Mouse (Mus musculus) neural tube, embryonic 10.5 days (tissue): ENCODE measurements around the gene Evx2.

Experiments used
- DNase-seq: peaks from one replicate; pipeline ENCODE4 v3.0.0-alpha.2; 2017; ENCODE audit warnings: low spot score; ENCODE audit errors: extremely low spot score

Evx2 gene

DNA sequence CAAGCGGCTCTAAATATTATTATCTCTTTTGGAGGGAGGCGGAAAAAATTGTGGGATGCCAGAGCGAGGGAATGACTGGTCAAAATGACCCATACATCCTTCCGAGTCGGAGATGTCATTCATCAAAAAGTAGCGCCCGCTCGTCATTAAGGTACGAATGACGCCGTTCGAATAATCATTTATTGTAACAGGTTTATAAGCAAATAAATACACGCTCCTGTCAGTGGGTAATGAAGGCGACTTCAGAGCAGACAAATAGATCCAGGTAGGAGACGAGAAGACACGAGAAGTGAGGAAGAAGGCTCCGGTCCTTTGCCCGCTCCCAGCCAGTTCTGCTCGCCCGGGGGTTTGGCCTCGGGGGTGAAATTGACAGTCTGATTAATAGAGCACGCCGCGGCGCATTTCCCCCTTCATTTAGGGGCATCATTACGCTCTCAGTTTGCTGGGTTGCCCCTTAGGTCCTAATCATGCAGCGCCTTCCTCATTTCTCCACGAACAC is at the start of gene Evx2:
Gene Evx2 (minus strand): TSS at position 51 of the 499 bp plus-strand sequence.
- no peak for DNase-seq

DNA sequence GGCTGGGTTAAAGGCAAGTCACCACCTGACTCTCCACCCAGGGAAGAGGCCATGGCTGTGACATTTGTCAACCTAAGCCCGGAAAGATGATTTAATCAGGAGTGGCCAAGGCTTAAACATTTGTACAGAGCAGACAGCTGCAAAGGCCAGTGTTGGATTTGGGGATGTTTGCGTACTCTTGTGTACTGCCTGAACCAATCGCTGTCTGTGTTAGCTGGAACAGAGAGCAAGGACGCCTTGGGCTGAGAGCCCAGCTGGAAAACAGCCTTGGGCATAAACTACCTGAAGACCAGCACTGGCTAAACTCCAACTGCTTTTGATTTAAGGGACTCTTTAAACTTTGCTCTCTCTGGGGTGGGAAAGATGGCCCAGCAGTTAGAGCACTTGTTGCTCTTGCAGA is 49.3 kb upstream of the Evx2 start:
- DNase-seq, result peak; percentile 47

DNA sequence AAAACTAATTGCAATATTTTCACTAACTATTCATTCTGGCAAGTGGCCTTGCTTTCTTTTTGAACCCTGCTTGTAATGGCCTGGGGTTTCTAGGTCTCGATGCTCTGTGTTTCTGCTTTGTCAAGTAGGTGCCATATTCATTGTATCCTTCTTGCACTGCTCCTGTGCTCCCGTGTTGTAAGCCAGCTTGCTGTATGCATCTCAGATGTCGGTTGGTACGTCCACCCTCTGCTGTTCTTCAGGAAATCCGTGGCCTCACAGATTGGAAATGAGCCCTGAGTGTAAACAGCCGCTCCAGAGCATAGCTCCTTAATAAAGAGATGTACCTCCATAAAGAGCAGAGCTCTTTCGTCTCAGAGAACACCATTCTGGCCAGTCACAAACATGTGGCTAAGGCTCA is 48.2 kb upstream of the Evx2 start:
- DNase-seq, result peak; percentile 35

DNA sequence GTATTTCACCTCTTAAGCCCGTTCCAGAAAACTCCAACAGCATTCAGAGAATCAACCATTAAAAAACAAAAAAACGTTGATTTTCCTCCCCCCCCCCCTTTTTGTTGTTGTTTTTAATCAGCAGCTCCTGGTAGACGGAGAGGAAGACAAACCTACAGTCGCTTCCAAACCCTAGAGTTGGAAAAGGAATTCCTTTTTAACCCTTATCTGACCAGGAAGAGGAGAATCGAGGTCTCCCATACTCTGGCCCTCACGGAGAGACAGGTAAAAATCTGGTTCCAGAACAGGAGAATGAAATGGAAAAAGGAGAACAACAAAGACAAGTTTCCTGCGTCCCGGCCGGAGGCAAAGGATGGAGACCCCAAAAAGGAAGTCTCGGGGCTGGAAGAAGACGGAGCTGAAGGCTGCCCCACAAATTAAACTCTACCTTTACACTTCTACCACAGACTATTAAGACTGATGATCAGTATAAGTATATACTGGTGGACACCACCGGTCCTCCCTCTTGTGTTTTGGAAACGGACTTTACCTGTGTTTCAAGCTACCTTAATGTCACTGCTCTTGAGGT is 47.1 kb upstream of the Evx2 start:
- DNase-seq, result peak; percentile 36

DNA sequence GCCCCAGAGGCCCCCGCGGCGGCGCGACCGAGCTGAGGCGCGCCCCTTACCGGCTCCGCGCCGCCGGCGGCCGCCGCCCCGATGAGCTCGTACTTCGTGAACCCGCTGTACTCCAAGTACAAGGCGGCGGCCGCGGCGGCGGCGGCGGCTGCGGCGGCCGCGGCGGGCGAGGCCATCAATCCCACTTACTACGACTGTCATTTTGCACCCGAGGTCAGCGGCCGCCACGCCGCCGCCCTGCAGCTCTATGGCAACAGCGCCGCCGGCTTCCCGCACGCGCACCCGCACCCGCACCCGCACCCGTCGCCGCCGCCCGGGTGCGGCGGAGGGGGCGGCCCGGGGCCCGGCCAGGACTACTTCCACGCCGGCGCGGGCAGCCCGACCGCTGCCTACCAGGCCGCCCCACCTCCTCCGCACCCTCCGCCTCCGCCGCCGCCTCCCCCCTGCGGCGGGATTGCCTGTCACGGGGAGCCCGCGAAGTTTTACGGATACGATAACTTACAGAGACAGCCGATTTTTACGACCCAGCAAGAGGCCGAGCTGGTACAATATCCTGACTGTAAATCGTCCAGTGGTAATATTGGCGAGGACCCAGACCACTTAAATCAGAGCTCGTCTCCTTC is 46.2 kb upstream of the Evx2 start:
- peak; percentile 84 for DNase-seq

DNA sequence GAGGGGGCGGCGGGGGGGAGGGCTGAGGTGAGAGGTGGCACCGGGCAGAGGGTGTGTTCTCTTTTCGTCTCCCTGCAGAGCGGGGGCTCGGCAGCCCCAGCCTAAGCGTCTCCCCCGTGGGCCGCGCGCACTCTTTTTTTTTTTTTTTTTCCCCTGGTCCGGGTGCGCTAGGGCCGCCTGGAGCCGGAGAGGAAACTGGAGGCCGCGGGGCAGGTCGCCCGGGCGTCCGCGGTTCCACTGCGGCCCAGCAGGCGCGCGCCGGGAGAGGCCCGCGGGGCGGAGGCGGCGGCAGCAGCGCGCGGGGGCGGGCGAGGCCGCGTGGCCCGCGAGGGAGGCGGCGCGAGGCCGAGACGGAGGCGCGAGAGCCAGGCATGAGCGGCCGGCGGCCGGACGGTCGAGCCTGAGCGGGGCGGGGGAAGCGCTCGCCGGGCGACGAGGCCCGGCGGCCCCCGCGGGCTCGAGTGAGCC is 45.7 kb upstream of the Evx2 start:
- peak; percentile 76 for DNase-seq

DNA sequence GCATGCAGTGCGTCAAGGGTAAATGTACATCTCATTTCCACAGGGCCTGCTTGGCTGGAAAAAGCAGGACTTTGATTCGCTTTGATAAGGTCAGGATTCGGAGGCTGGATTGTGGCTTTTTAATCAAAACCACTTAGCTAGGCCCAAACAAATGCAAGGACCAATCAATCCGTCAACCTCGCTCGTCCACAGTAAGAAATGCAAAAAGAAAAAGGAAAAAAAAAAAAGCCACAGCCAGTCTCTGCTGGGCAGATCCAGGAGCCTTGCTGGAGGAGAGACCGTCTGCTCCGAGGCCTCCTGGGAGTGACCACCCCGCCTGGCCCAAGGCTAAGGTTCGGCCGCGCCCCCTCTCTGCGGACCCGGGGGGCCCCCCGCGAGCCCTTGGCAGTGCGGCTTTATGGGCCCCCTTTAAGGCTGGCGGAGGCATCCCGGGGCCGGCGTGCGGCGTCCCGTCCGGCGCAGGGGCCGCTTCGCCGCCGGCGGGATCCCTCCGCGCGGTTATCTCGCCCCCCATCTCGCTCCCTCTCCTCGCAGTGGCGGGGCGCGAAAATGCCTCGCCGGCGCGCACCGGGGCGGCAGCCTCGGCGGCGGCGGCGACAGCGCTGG is 45.1 kb upstream of the Evx2 start, which contains the start of gene Hoxd8:
Gene Hoxd8 (plus strand): TSS at position 223 of the 606 bp plus-strand sequence.
- DNase-seq, result peak; percentile 89

DNA sequence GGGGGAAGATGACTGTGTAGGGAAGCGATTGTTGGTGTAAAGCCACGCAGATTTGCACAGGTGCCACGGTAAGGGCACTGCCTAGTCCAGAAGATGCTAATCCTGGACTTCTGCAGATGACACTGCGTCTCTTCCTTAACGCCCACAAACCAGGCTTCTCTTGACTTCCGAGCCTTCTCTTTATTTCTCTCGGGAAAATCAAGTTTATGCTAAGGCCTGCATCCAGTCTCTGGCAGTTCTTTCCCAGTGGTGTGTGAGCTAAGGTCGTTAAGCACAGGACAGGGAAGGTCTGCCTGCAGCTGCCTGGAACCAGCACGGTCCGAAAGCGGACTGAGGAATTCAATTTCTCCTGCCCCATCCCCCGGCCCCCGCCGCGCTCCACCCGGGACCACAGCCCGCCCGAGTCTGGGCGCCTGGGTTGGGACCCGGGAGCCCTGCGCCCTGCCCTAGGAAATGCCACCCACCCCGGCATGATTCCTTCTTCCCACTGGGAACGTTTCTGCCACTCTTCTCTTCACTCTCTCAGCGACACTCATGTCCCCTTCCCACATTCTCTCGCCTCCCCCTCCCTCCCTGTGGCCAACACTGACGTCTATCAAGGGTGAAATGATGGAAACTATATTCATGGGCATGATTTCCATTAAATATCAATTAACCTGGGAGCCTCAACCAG is 44.5 kb upstream of the Evx2 start:
- no peak for DNase-seq

DNA sequence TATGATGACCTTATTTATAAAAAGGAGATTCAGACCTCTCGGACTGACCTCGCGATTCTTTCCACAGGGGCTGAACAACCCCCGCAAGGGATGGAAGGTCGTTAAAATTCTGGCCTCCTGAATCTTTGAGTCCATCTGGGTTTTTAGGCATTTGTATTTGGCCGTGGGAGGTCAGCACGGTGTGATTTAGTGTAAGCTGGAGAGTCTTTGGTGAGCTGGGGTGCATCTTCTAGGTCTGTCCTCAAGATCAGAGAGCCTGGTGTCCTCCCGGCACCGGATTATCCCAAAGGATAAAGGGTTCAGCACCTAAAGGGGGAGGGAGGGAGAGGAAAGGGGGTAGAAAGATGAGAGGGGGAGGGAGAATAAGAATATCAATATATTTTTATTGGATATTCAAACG is 44.0 kb upstream of the Evx2 start:
- DNase-seq, result peak; percentile 51

DNA sequence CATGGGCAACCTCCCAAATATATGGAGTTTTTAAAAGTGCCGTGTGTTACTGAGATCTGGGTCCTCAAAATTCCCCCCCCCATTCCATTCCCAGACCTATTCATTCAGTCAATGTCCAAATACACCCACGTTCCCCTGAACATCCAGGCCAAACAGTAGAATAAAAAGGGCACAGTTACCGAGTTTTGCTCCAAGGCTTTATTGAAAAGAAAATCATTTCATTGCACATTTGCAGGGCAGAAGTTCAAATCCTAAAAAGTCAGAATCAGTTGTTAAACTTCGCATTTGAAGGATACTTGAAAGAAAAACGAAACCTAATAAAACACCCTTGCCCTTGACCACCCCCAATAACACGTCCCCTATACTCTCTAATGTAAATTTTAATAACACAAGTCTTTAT is 43.5 kb upstream of the Evx2 start:
- DNase-seq, result no peak

DNA sequence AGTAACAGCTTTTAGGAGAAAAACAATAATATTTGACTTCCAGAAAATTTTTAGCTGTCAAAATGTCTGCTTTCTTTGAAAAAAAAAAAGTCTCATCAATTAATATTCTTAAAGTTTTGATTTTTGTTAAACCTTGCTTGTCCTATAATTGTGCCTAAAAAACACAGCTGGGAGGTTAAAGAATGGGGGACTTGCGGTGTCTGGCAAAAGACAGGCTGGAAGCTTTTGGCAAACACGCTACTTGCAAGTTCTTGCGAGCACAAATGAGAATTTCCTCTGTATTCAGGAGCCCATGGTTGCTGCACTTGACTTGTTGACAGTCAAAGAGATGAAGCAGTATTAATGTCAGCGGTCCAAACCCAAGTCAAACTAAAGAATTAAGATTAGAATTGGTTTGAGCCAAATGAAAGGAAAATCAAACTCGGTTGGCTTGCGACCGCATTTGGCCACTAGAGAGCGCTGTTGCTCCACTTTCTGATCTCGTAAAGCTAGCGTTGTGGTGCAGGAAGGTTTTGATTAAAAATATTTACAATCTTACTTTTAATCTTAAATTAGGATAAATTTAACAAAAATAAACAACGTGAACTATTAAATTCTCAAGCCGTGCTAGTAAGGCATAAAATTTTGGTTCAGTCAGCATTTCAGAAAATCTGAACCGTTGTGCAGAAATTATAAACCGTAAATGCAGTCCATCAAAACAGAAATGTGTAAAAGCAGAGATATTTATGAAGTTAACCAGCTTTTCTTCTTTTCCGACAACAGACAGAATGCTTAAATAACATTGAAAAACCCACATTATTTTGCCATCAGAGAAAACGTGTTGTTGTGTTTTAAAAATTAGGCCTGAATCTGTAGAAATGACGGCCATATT is 42.8 kb upstream of the Evx2 start:
- peak; percentile 87 for DNase-seq

DNA sequence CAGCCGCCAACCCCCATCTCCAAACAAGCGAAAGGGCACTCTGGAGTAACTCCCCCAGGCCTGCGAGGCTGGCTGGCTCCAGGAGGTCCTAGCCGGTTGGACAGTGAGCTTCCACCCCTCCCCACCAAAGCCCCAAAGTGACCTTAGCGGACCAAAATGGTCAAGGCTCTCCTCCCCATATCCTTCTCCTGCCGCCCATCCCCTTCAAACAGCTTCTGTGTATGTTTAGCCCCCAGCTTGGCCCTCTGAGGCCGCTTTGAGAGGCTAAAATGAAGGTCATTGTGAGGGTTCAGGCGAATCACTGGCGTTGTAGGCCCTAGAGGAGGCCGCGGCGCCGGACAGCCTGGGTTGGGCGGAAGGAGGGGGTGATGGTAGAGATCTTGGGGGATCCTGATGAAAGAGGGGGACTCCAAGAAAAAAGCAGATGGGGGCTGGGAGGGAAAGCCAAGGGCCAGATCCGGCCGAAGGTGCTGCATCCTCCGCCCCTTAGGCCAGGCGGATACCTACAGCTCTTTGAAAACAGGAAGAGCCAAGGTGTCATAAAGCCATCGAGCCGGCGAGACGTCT is 41.3 kb upstream of the Evx2 start:
- no peak for DNase-seq

DNA sequence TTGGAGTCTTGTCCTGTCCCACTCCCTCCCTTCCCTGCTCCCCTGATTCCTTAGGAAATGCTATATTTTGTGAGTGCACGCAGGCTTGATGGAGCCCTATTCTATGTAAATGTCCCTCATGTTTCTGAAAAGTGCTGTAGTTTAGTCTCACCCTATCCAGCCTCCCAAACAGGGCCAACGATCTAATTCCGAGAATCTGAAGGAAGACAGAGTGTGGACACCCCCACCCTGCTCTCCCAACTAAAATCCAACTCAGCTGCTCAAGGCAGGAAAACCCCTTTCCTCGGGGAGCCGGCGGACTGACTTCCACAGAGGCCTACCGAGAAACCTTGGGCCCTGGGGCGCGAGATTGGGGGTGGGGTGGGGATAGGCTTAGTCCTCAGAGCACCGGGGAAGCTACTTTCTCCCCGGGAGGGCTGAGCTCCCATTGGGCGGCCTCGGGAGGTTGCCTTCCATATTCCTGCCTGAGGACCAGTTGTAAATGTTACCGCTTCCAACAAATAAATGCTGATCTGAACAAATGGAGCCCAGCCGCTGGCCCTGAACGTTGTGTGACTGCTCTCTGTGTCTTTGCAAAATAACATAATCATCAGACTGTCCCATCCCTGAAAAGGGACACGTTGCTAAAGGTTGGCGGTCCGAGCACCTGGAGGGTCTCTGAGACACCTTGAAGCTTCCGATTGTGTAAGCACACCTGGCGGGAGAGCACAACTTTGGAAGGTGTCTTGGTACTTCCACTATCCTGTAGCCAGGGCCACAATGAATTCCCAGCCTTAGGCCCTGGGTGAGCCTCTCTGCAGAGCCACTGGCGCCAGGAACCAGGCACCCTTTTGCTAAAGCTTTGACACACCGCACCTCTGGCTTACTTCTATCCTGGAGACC is 40.5 kb upstream of the Evx2 start:
- peak; percentile 70 for DNase-seq

DNA sequence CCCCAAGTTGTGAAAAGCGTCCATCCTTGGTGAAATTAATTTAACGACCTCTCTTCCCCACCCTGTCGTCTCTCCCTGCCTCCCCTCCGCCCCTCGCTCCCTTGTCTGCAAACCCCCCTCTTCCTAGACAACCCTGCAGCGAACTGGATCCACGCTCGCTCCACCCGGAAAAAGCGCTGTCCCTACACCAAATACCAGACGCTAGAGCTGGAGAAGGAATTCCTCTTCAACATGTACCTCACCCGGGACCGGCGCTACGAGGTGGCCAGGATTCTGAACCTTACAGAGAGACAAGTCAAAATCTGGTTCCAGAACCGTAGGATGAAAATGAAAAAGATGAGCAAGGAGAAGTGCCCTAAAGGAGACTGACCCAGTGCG is 39.7 kb upstream of the Evx2 start:
- DNase-seq, result peak; percentile 70

DNA sequence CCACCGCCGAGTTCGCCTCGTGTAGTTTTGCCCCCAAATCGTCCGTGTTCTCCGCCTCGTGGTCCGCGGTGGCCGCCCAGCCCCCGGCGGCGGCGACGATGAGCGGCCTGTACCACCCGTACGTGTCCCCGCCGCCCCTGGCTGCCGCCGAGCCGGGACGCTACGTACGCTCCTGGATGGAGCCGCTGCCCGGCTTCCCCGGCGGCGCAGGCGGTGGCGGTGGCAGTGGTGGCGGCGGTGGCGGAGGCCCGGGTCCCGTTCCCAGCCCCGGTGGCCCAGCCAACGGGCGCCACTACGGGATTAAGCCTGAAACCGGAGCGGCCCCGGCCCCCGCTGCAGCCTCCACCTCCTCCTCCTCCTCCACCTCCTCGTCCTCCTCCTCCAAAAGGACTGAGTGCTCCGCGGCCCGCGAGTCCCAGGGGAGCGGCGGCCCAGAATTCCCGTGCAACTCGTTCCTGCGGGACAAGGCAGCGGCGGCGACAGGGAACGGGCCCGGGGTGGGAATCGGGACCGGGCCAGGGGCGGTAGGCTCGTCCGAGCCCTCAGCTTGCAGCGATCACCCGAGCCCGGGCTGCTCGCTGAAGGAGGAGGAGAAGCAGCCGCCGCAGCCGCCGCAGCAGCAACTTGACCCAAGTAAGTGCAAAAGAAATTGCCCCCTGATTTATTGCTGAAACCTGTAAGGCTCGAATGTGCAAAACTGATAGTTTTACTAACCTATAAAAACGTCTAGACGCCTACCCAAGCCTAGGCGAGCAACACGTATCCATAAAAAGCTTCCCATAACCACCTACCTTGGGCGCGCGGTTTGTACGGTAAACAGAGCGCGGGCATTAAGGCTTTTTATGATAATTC is 39.1 kb upstream of the Evx2 start:
- peak; percentile 86 for DNase-seq

DNA sequence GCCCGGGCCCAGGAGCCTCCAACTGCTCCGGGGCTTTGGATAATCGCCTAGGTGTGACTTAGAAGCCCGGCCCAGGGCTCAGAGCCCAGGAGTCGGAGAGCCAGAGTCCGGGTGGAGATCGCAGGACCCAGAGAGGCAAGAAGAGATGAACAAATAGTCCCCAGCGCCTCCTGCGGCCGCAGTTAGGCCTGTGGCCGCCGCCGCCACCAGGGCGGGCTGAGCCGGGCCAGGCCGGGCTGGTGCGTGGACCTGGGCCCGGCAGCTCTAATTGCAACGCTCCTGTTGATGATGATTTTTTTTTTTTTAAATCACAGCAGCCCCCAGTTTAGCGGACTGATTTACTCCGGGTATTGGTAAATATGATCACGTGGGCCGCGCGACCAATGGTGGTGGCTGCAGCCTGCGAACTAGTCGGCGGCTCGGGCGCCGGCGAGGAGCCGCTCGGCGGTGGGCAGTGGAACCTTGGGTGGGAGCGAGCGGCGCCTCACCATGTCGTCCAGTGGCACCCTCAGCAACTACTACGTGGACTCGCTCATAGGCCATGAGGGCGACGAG is 38.3 kb upstream of the Evx2 start, which contains the start of gene Hoxd9:
Gene Hoxd9 (plus strand): TSS at position 161 of the 555 bp plus-strand sequence.
- DNase-seq, result peak; percentile 85

DNA sequence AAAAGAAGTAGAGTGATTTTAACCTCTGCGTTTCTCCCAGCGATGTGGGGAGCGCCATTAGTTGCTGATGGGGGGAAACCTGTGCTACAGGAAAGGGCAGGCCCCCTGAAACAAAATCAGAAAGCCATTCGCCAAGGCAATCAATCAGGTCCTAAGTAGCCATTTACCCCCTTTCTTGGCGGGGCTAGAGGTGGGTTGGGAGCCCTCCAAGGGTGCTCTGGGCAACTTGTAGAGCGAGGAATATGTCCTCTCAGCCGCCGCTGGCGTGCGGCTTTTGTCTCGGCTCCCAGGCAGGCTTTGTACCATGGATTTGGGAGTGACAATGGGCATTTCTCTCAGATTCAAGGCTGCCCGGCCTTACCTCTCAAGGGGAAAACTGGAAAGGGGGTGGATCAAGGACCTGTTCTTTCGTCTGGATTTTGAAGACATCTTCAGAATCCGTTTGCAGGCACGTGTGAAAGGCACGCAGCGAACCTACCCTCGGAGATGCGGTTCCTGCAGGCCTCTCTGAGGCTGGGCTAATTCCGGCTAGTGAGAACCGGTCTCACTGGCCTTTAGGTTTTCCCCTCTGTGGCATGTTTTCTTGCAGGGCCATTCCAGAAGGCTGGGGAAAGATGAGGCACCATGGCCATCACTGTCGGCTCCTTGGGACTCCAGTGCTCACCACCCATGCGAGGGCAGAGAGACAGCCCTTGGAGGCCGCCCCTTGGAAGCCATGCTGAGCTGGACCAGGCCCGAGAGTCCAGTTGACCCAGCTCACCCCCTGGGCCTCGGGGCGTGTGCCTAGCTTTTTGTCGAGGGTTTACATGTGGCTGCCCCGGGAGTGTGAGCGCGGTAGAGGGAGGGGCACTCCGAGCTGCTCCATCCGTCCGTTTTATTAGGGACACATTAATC is 37.3 kb upstream of the Evx2 start:
- peak; percentile 58 for DNase-seq
